Mouse (Mus musculus): ENCODE measurements around the gene Prg3. TPM values are rescaled to one million over a fixed set of nuclear protein-coding genes. Genes with fewer than 3 reads are reported as not detected.

The Prg3 gene
- total RNA-seq, 2 experiments from 2014 or later: not detected

- DNase-seq: no peak
Measured at GRCm38 (mm10) chr2:84996376-84996775, 8.4 kb downstream of the Prg3 start.

GRCm38 (mm10) chr2:84999486-85000181 is 11.6 kb downstream of the Prg3 start:
- DNase-seq: no peak

GRCm38 (mm10) chr2:85001497-85001896 is 13.5 kb downstream of the Prg3 start:
- DNase-seq: no peak

- no peak for DNase-seq
Measured at GRCm38 (mm10) chr2:85002575-85002974, 14.6 kb downstream of the Prg3 start.

GRCm38 (mm10) chr2:85004341-85004740 is 16.3 kb downstream of the Prg3 start:
- no peak for DNase-seq

- DNase-seq: no peak
Measured at GRCm38 (mm10) chr2:85006600-85006999, 18.6 kb downstream of the Prg3 start.

GRCm38 (mm10) chr2:85007729-85008128 is 19.7 kb downstream of the Prg3 start:
- no peak for DNase-seq

- DNase-seq: no peak
Measured at GRCm38 (mm10) chr2:85009212-85009611, 21.2 kb downstream of the Prg3 start.

GRCm38 (mm10) chr2:85011906-85012604 is 24.0 kb downstream of the Prg3 start:
- DNase-seq: no peak

- no peak for DNase-seq
Measured at GRCm38 (mm10) chr2:85012679-85013078, 24.7 kb downstream of the Prg3 start.

- no peak for DNase-seq
Measured at GRCm38 (mm10) chr2:85013826-85014587, 26.0 kb downstream of the Prg3 start.

- peak; percentile 29 to 43 for DNase-seq
Measured at GRCm38 (mm10) chr2:85014588-85014982, 26.6 kb downstream of the Prg3 start.

GRCm38 (mm10) chr2:85022043-85022442 is 34.0 kb downstream of the Prg3 start:
- no peak for DNase-seq

- DNase-seq: no peak
Measured at GRCm38 (mm10) chr2:85026178-85026577, 38.2 kb downstream of the Prg3 start.

GRCm38 (mm10) chr2:85027281-85027680 is 39.3 kb downstream of the Prg3 start:
- DNase-seq: no peak

- DNase-seq: no peak
Measured at GRCm38 (mm10) chr2:85029897-85030296, 41.9 kb downstream of the Prg3 start.

- no peak for DNase-seq
Measured at GRCm38 (mm10) chr2:85030989-85031388, 43.0 kb downstream of the Prg3 start.

- DNase-seq: no peak
Measured at GRCm38 (mm10) chr2:85033121-85033520, 45.1 kb downstream of the Prg3 start.

GRCm38 (mm10) chr2:85034169-85034568 is 46.2 kb downstream of the Prg3 start:
- no peak for DNase-seq

GRCm38 (mm10) chr2:85036507-85037046 is 48.6 kb downstream of the Prg3 start:
- DNase-seq: no peak

- DNase-seq: peak; percentile 92
Measured at GRCm38 (mm10) chr2:85037047-85038026, 49.3 kb downstream of the Prg3 start, which contains the start of the genes Ssrp1 and P2rx3. TSS of gene Ssrp1 (plus strand) at chr2:85037234. TSS of gene P2rx3 (minus strand) at chr2:85037462.

- DNase-seq: no peak
Measured at GRCm38 (mm10) chr2:85038336-85038735, 50.3 kb downstream of the Prg3 start.
